Comparison of ENCODE assay signal across 8 mouse cellular contexts in genomic region chr10:115362623-115362964, GRCm38 (mm10). TPM values are rescaled to one million over a fixed set of nuclear protein-coding genes. Genes with fewer than 3 reads are reported as not detected.
A peak's percentile ranks its signal among the peaks of the same experiment; 100 is the strongest.
DNase-seq lines count a peak whose midpoint lies in the region; ATAC-seq and TF ChIP-seq lines count a peak whose summit lies in the region.

No protein-coding gene starts in this region.

- H3K27ac ChIP-seq in spleen, adult 2 months (ENCODE audit: insufficient read depth, low read length) = peak overlapping the region; percentile 98
- H3K27ac ChIP-seq in forebrain, embryonic 11.5 days (ENCODE audit: low read depth, low read length) = peak overlapping the region; percentile 94
- H3K27ac ChIP-seq in liver, embryonic 11.5 days (ENCODE audit: low read depth, low read length) = peak overlapping the region; percentile 97
- peak overlapping the region; percentile 97 for H3K27ac ChIP-seq in stomach, embryonic 15.5 days

- H3K27me3 ChIP-seq in spleen, adult 2 months (ENCODE audit: control insufficient read depth, insufficient read depth, low read length) = no peaks in the 10 kb centered on the region
- H3K27me3 ChIP-seq in forebrain, embryonic 11.5 days (ENCODE audit: control insufficient read depth, insufficient read depth, low read length) = no peaks in the 10 kb centered on the region
- H3K27me3 ChIP-seq in liver, embryonic 11.5 days (replicated peaks; ENCODE audit: control insufficient read depth, insufficient read depth, low read length) = no peaks in the 10 kb centered on the region
- H3K27me3 ChIP-seq in stomach, embryonic 15.5 days (replicated peaks) = no peaks in the 10 kb centered on the region

- peak overlapping the region; percentile 75 for H3K4me2 ChIP-seq in forebrain, embryonic 11.5 days (ENCODE audit: low read depth, low read length, severe bottlenecking)
- peak overlapping the region; percentile 89 for H3K4me2 ChIP-seq in liver, embryonic 11.5 days
- peak overlapping the region; percentile 79 for H3K4me2 ChIP-seq in stomach, embryonic 15.5 days

- H3K9ac ChIP-seq in forebrain, embryonic 11.5 days (ENCODE audit: low read length) = peak overlapping the region; percentile 59
- peak overlapping the region; percentile 78 for H3K9ac ChIP-seq in liver, embryonic 11.5 days (ENCODE audit: low read depth, low read length)
- peak overlapping the region; percentile 35; the same call in 1 of the 2 replicates for H3K9ac ChIP-seq in stomach, embryonic 15.5 days

- TF ChIP-seq POLR2A in spleen, adult 2 months (IDR thresholded peaks at IDR 0.05; ENCODE audit: low read depth, low read length) = no peak

- DNase-seq in spleen, adult 2 months (ENCODE audit: low read depth in 1 of 2, low spot score in 2 of 2) = no peak
- no peak for DNase-seq in spleen, adult 12 weeks (ENCODE audit: low spot score)
- DNase-seq in forebrain, embryonic 11.5 days (ENCODE audit: low spot score) = no peak
- no peak for DNase-seq in liver, embryonic 11.5 days (ENCODE audit: low spot score)
- DNase-seq in retina, postnatal 1 day = no peak
- DNase-seq in urinary bladder, postnatal 25 days (ENCODE audit: low spot score) = no peak
- no peak for DNase-seq in spleen, adult 18-20 months

- H3K4me1 ChIP-seq in spleen, adult 2 months (ENCODE audit: control insufficient read depth, insufficient read depth, insufficient read length) = peaks cover 6% of the 10 kb centered on the region; the same call in 1 of the 2 replicates
- H3K4me1 ChIP-seq in forebrain, embryonic 11.5 days (replicated peaks; ENCODE audit: control insufficient read depth, insufficient read depth, low read length) = 0 out of 2 replicates have a peak, but pooled peaks cover 2% of the 10 kb centered on the region
- peaks cover 5% of the 10 kb centered on the region; the same call in 1 of the 2 replicates for H3K4me1 ChIP-seq in liver, embryonic 11.5 days (replicated peaks; ENCODE audit: control insufficient read depth, insufficient read depth, low read length)
- peaks cover 3% of the 10 kb centered on the region for H3K4me1 ChIP-seq in stomach, embryonic 15.5 days

- H3K36me3 ChIP-seq in spleen, adult 2 months (ENCODE audit: control insufficient read depth, insufficient read depth, low read length) = peaks cover 1% of the 10 kb centered on the region; the same call in 1 of the 2 replicates
- no peaks in the 10 kb centered on the region for H3K36me3 ChIP-seq in forebrain, embryonic 11.5 days (ENCODE audit: control insufficient read depth, insufficient read depth, low read length)
- H3K36me3 ChIP-seq in liver, embryonic 11.5 days (ENCODE audit: control insufficient read depth, insufficient read depth, low read length) = no peaks in the 10 kb centered on the region
- H3K36me3 ChIP-seq in stomach, embryonic 15.5 days = no peaks in the 10 kb centered on the region

- peak overlapping the region; percentile 87 for H3K4me3 ChIP-seq in spleen, adult 2 months (ENCODE audit: extremely low read depth, insufficient read depth, insufficient read length)
- peak overlapping the region; percentile 54 for H3K4me3 ChIP-seq in forebrain, embryonic 11.5 days (ENCODE audit: low read depth, low read length)
- H3K4me3 ChIP-seq in liver, embryonic 11.5 days (ENCODE audit: low read depth, low read length) = peak overlapping the region; percentile 49
- peak overlapping the region; percentile 60 for H3K4me3 ChIP-seq in stomach, embryonic 15.5 days (replicated peaks)

- TF ChIP-seq CTCF in spleen, adult 2 months (IDR thresholded peaks at IDR 0.05; ENCODE audit: extremely low read depth, insufficient read depth, insufficient read length, insufficient replicate concordance) = no peak

- no peaks in the 10 kb centered on the region for H3K9me3 ChIP-seq in forebrain, embryonic 11.5 days (ENCODE audit: control insufficient read depth, low read length)
- no peaks in the 10 kb centered on the region for H3K9me3 ChIP-seq in liver, embryonic 11.5 days (ENCODE audit: control insufficient read depth, low read length)
- H3K9me3 ChIP-seq in stomach, embryonic 15.5 days = no peaks in the 10 kb centered on the region

- 3% methylated on average over 9 of the region's 9 CpGs for WGBS in spleen, adult 2 months
- WGBS in forebrain, embryonic 11.5 days = 13% methylated on average over 9 of the region's 9 CpGs
- WGBS in liver, embryonic 11.5 days = 7% methylated on average over 9 of the region's 9 CpGs
- WGBS in stomach, embryonic 15.5 days = 7% methylated on average over 9 of the region's 9 CpGs

- ATAC-seq in forebrain, embryonic 11.5 days (replicated peaks; ENCODE audit: low FRiP score) = no peak; the same call in 1 of the 2 replicates
- ATAC-seq in liver, embryonic 11.5 days (replicated peaks; ENCODE audit: low FRiP score) = peak; percentile 42
- ATAC-seq in stomach, embryonic 15.5 days (ENCODE audit: insufficient read depth, low FRiP score, low read depth) = peak; percentile 12

RNA-seq across cellular contexts. Expression of gene Tmem19, which starts 0.3 kb away (rescaled TPM):
- polyA plus RNA-seq in spleen, adult 2 months (2012; rRNA removed) = 9.5 and 10.4 TPM in 2 replicates
- polyA plus RNA-seq in forebrain, embryonic 11.5 days (2014; fragmentation: Nextera tagmentation; extraction: Ambion mirVana) = 32.6 and 33.7 TPM in 2 replicates
- 21.2 and 22.8 TPM in 2 replicates for polyA plus RNA-seq in liver, embryonic 11.5 days (2014; fragmentation: Nextera tagmentation; extraction: Ambion mirVana)
- polyA plus RNA-seq in stomach, embryonic 15.5 days (2015; fragmentation: Nextera tagmentation; extraction: Ambion mirVana) = 27.4 and 30.8 TPM in 2 replicates

RNA-seq across cellular contexts. Expression of gene Thap2, which starts 21.6 kb away (rescaled TPM):
- polyA plus RNA-seq in spleen, adult 2 months (2012; rRNA removed) = 3.2 and 3.6 TPM in 2 replicates
- 26.1 and 29.2 TPM in 2 replicates for polyA plus RNA-seq in forebrain, embryonic 11.5 days (2014; fragmentation: Nextera tagmentation; extraction: Ambion mirVana)
- polyA plus RNA-seq in liver, embryonic 11.5 days (2014; fragmentation: Nextera tagmentation; extraction: Ambion mirVana) = 15.7 and 16.4 TPM in 2 replicates
- polyA plus RNA-seq in stomach, embryonic 15.5 days (2015; fragmentation: Nextera tagmentation; extraction: Ambion mirVana) = 23.5 and 24.9 TPM in 2 replicates

RNA-seq across cellular contexts. Expression of gene Zfc3h1, which starts 22.2 kb away (rescaled TPM):
- polyA plus RNA-seq in spleen, adult 2 months (2012; rRNA removed) = 11.2 and 12.5 TPM in 2 replicates
- 23.1 and 29.4 TPM in 2 replicates for polyA plus RNA-seq in forebrain, embryonic 11.5 days (2014; fragmentation: Nextera tagmentation; extraction: Ambion mirVana)
- polyA plus RNA-seq in liver, embryonic 11.5 days (2014; fragmentation: Nextera tagmentation; extraction: Ambion mirVana) = 21.9 and 24.7 TPM in 2 replicates
- 16.5 and 20.9 TPM in 2 replicates for polyA plus RNA-seq in stomach, embryonic 15.5 days (2015; fragmentation: Nextera tagmentation; extraction: Ambion mirVana)

RNA-seq across cellular contexts. Expression of gene Rab21, which starts 47.2 kb away (rescaled TPM):
- polyA plus RNA-seq in spleen, adult 2 months (2012; rRNA removed) = 26.5 and 48.5 TPM in 2 replicates
- polyA plus RNA-seq in forebrain, embryonic 11.5 days (2014; fragmentation: Nextera tagmentation; extraction: Ambion mirVana) = 10.0 and 11.9 TPM in 2 replicates
- 5.1 and 5.3 TPM in 2 replicates for polyA plus RNA-seq in liver, embryonic 11.5 days (2014; fragmentation: Nextera tagmentation; extraction: Ambion mirVana)
- 9.7 and 12.2 TPM in 2 replicates for polyA plus RNA-seq in stomach, embryonic 15.5 days (2015; fragmentation: Nextera tagmentation; extraction: Ambion mirVana)
